Mouse (Mus musculus) kidney, adult 8-10 months (tissue): Measurements from ENCODE around the gene Fastkd1.
A peak's percentile ranks its signal among the peaks of the same experiment; 100 is the strongest.
"Not testable (repeated sequence)": the region's sequence is repeated elsewhere in the genome, so short reads cannot be mapped to it uniquely, and the experiment has no call there.

ENCODE experiments used
- DNase-seq, 2 experiments: peaks; one replicate each; pipeline ENCODE4 v3.0.0; 2022

The Fastkd1 gene

GRCm38 (mm10) chr2:69712981-69713625 is at the start of gene Fastkd1:
TSS of gene Fastkd1 (minus strand) at chr2:69713516.
- DNase-seq: peak; percentile 92

- no peak for DNase-seq
Measured at GRCm38 (mm10) chr2:69760980-69761379, 47.7 kb upstream of the Fastkd1 start.

- DNase-seq: no peak
Measured at GRCm38 (mm10) chr2:69745091-69745490, 31.8 kb upstream of the Fastkd1 start.

GRCm38 (mm10) chr2:69723519-69723825 is 10.2 kb upstream of the Fastkd1 start:
- no peak for DNase-seq

GRCm38 (mm10) chr2:69722650-69723518 is 9.6 kb upstream of the Fastkd1 start:
- DNase-seq: peak; percentile 89 to 92

GRCm38 (mm10) chr2:69722273-69722649 is 8.9 kb upstream of the Fastkd1 start, which contains the start of gene Ppig:
TSS of gene Ppig (plus strand) at chr2:69722545.
- DNase-seq: no peak

- DNase-seq: no peak
Measured at GRCm38 (mm10) chr2:69719121-69719520, 5.8 kb upstream of the Fastkd1 start.

- no peak for DNase-seq
Measured at GRCm38 (mm10) chr2:69716483-69716882, 3.2 kb upstream of the Fastkd1 start.

GRCm38 (mm10) chr2:69714126-69714525 is 810 bp upstream of the Fastkd1 start:
- DNase-seq: no peak

GRCm38 (mm10) chr2:69713626-69714014 is 304 bp upstream of the Fastkd1 start:
- no peak for DNase-seq

GRCm38 (mm10) chr2:69712171-69712570 is 1.1 kb downstream of the Fastkd1 start:
- peak in 1 of 2 experiments; percentile 10 for DNase-seq

- no peak for DNase-seq
Measured at GRCm38 (mm10) chr2:69700446-69700845, 12.9 kb downstream of the Fastkd1 start.

- no peak for DNase-seq
Measured at GRCm38 (mm10) chr2:69693501-69693900, 19.8 kb downstream of the Fastkd1 start.

- no peak for DNase-seq
Measured at GRCm38 (mm10) chr2:69690843-69691242, 22.5 kb downstream of the Fastkd1 start.

- no peak for DNase-seq
Measured at GRCm38 (mm10) chr2:69690214-69690613, 23.1 kb downstream of the Fastkd1 start.

- DNase-seq: no peak
Measured at GRCm38 (mm10) chr2:69684488-69684887, 28.8 kb downstream of the Fastkd1 start.

- DNase-seq: no peak
Measured at GRCm38 (mm10) chr2:69683036-69683805, 30.1 kb downstream of the Fastkd1 start.

- no peak for DNase-seq
Measured at GRCm38 (mm10) chr2:69681931-69682330, 31.4 kb downstream of the Fastkd1 start.

- peak in 1 of 2 experiments; percentile 11 for DNase-seq
Measured at GRCm38 (mm10) chr2:69679990-69680389, 33.3 kb downstream of the Fastkd1 start.

- not testable (repeated sequence) for DNase-seq
Measured at GRCm38 (mm10) chr2:69677215-69677614, 36.1 kb downstream of the Fastkd1 start.

- peak in 1 of 2 experiments; percentile 4 for DNase-seq
Measured at GRCm38 (mm10) chr2:69676713-69677112, 36.6 kb downstream of the Fastkd1 start.

GRCm38 (mm10) chr2:69675266-69675665 is 38.0 kb downstream of the Fastkd1 start:
- no peak for DNase-seq

GRCm38 (mm10) chr2:69673723-69674122 is 39.6 kb downstream of the Fastkd1 start:
- DNase-seq: no peak
